Mouse (Mus musculus) kidney, adult 10 weeks (tissue): ENCODE data around the gene Rbm4. TPM values are rescaled to one million over a fixed set of nuclear protein-coding genes. Genes with fewer than 3 reads are reported as not detected.

Experiments
- polyA plus RNA-seq: library from polyadenylated mRNA; stranded (reverse); fragments of 350-450 nt; fragmentation: Illumina TruSeq; extraction: RNeasy Lipid Tissue Mini Kit (QIAGEN cat#74804); gene quantifications from one replicate; pipeline ENCODE4 v1.2.3, GENCODE M21; 2014; ENCODE audit warnings: low read depth, low replicate concordance

Rbm4 gene
- 8.5 TPM for polyA plus RNA-seq

DNA sequence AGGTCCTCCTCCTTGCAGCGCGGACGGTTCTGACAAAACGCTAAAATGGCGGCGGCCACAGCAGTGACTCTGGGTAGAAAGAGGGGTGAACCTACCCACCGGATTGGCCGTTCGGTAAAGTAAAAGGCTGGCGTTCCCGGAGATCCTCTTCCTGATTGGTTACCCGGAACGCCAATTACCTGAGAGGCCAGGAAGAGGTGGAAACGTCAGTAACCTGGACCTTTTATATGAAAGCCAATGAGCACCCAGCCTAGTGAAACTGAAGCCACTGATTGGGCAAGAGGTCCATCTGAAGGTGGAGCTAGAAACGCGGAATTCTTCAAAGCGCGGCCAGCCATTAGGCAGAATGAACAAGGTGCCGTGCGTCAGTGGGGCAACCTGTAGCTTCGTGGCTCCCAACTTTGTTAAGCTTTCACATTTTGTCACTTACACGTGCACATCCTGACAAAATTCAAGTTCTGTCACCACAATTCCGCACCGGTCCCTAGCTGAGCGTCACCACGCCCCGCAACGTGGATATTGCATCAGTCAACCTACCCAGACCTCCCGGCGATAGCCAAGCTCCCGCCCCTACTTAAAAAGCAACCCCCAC, at the start of gene Rbm4:
Rbm4 (minus strand) TSS at position 71 of the 592 bp plus-strand sequence.

DNA sequence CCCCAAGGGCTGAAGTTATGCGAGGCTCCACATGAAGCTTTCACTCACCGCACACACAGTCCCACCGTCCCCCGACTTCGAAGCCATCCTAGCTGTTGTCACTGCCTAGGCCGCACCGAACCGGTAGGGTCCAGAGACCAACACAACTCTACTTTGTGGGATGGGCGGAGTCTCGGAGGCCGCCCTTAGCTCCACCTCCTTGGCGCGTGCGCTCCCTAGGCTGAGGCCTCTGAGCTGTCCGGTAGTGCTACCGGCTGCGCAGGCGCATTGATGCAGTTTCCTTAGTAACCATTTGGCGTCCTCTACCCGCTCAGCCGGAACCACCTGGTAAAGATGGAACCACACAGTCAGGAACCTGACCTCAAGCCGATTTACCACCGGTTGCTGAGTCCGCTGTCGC, 45.4 kb upstream of the Rbm4 start, which contains the start of the genes Ccs and Ccdc87:
Ccs (minus strand) TSS at position 184 of the 400 bp plus-strand sequence.
Ccdc87 (plus strand) TSS at position 218 of the 400 bp plus-strand sequence.

GRCm38 (mm10) chr19:4811063-4811908, 17.6 kb upstream of the Rbm4 start, which contains the start of the genes Gm21992 and Rbm14:
Gene Gm21992, minus strand, starts transcription at chr19:4811612.
Gene Rbm14, minus strand, starts transcription at chr19:4811634.

DNA sequence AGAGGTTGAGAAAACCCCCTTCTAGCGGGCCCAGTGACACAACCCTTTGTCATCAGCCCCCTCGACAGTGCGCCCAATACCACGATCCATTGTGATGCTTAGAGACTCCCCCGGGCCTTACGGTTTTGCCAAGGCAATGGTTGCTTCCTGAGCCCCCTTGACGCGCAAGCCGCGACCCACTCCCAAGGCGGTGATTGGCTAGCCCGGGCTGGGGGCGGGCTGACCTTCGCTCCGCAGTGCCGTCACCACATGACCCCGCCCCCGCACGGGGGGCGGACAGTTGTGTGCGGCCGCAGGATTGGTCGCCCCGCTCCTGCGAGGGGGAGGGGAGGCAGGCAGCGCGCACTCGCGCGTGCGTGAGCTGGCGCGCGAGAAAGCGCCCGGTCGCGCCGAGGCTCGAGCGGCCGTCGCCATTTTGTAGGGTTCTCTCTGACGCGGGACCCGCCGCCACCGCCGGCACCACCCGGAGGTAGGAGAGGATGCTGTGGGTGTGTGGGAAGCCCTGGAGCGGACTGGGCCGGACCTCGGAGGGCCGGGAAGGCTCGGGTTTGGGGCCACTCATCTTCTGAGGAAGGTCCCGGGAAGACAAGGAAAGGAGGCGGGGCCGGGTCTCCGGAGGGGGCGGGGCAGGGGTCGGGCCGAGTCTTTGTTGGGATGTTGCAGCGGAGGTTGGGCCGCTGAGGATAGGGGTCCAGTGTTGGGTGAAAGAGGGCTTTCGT, 37.3 kb downstream of the Rbm4 start, which contains the start of gene Rbm4b:
Rbm4b (plus strand) TSS at position 305 of the 719 bp plus-strand sequence.

Other genes with a start within 250 kb of the Rbm4 start
- gene Lrfn4, start 178.2 kb downstream of the Rbm4 start, polyA plus RNA-seq = not detected
- gene Rce1, start 168.3 kb downstream of the Rbm4 start, polyA plus RNA-seq = 1.6 TPM
- gene Gm960, start 95.2 kb downstream of the Rbm4 start, polyA plus RNA-seq = 0.28 TPM
- 1.0 TPM for gene Sptbn2, start 82.7 kb downstream of the Rbm4 start, polyA plus RNA-seq
- 14.6 TPM for gene Rbm4b, start 37.4 kb downstream of the Rbm4 start, polyA plus RNA-seq
- 15.8 TPM for gene Gm21992, start 17.7 kb upstream of the Rbm4 start, polyA plus RNA-seq
- 5.0 TPM for gene Rbm14, start 17.7 kb upstream of the Rbm4 start, polyA plus RNA-seq
- 1.3 TPM for gene Ccs, start 45.4 kb upstream of the Rbm4 start, polyA plus RNA-seq
- 0.12 TPM for gene Ccdc87, start 45.5 kb upstream of the Rbm4 start, polyA plus RNA-seq
- gene Ctsf, start 61.2 kb upstream of the Rbm4 start, polyA plus RNA-seq = 29.8 TPM
- gene Actn3, start 84.0 kb upstream of the Rbm4 start, polyA plus RNA-seq = not detected
- 18.3 TPM for gene Zdhhc24, start 84.8 kb upstream of the Rbm4 start, polyA plus RNA-seq
- 6.8 TPM for gene Bbs1, start 112.7 kb upstream of the Rbm4 start, polyA plus RNA-seq
- gene Dpp3, start 134.4 kb upstream of the Rbm4 start, polyA plus RNA-seq = 1.1 TPM
- gene Peli3, start 149.2 kb upstream of the Rbm4 start, polyA plus RNA-seq = 0.44 TPM
- gene Mrpl11, start 168.2 kb upstream of the Rbm4 start, polyA plus RNA-seq = 20.5 TPM
- gene Npas4, start 196.4 kb upstream of the Rbm4 start, polyA plus RNA-seq = not detected
- gene Slc29a2, start 230.0 kb upstream of the Rbm4 start, polyA plus RNA-seq = not detected
- 26.8 TPM for gene B4gat1, start 244.9 kb upstream of the Rbm4 start, polyA plus RNA-seq
- gene AC124502.3, start 245.0 kb upstream of the Rbm4 start, polyA plus RNA-seq = 0.85 TPM
- not detected for gene Brms1, start 247.5 kb upstream of the Rbm4 start, polyA plus RNA-seq